Mouse (Mus musculus) myocyte (in vitro differentiated cells): Measurements from ENCODE around the gene Fgd6. TPM values are rescaled to one million over a fixed set of nuclear protein-coding genes. Genes with fewer than 3 reads are reported as not detected.
A peak's percentile ranks its signal among the peaks of the same experiment; 100 is the strongest.

Experiments
- H3K27me3 ChIP-seq: one replicate; pipeline ENCODE4 v1.6.1; 2011; ENCODE audit not compliant: control insufficient read depth, insufficient read depth, insufficient read length
- H3K36me3 ChIP-seq: one replicate; pipeline ENCODE4 v1.6.1; 2011; ENCODE audit not compliant: control insufficient read depth, insufficient read depth
- H3K4me2 ChIP-seq: one replicate; pipeline ENCODE4 v1.6.1; 2011; ENCODE audit warnings: low read depth, control low read depth
- H3K4me3 ChIP-seq: one replicate; pipeline ENCODE4 v1.5.1; 2011; ENCODE audit warnings: mild to moderate bottlenecking, control low read depth, moderate library complexity
- H3K79me2 ChIP-seq: one replicate; pipeline ENCODE4 v1.6.1; 2011; ENCODE audit not compliant: control insufficient read depth, insufficient read depth
- H3ac ChIP-seq: one replicate; pipeline ENCODE4 v1.6.1; 2011; ENCODE audit not compliant: control insufficient read depth, insufficient read length
- CEBPB ChIP-seq: IDR thresholded peaks from 2 replicates; pipeline ENCODE4 v1.6.1; 2011; ENCODE audit warnings: mild to moderate bottlenecking, moderate library complexity; ENCODE audit not compliant: poor library complexity, insufficient read depth, severe bottlenecking
- E2F4 ChIP-seq: IDR thresholded peaks from one replicate; pipeline ENCODE4 v1.6.1; 2011; ENCODE audit warnings: mild to moderate bottlenecking, control low read depth, moderate library complexity; ENCODE audit not compliant: insufficient read depth
- MAX ChIP-seq: IDR thresholded peaks from one replicate; pipeline ENCODE4 v1.6.1; 2011; ENCODE audit warnings: low read depth, mild to moderate bottlenecking, control low read depth
- MYOD1 ChIP-seq, 3 experiments: IDR thresholded peaks; one replicate each; pipeline ENCODE4 v1.6.1; 2011; ENCODE audit warnings: control low read depth in 2 of 3, low read depth in 2 of 3, mild to moderate bottlenecking in 2 of 3, moderate library complexity in 1 of 3; ENCODE audit not compliant: insufficient read length in 2 of 3, control insufficient read depth in 1 of 3
- MYOG ChIP-seq, 3 experiments: IDR thresholded peaks; one replicate each; pipeline ENCODE4 v1.6.1; 2011; ENCODE audit warnings: control low read depth in 2 of 3, low read depth in 2 of 3, mild to moderate bottlenecking in 2 of 3; ENCODE audit not compliant: insufficient read length in 2 of 3, control insufficient read depth in 1 of 3, insufficient read depth in 1 of 3
- POLR2A ChIP-seq: IDR thresholded peaks from one replicate; pipeline ENCODE4 v1.6.1; 2011; ENCODE audit warnings: low read depth, mild to moderate bottlenecking, control low read depth, moderate library complexity; ENCODE audit not compliant: insufficient read length
- POLR2AphosphoS2 ChIP-seq: IDR thresholded peaks from one replicate; pipeline ENCODE4 v1.6.1; 2011; ENCODE audit warnings: low read depth, control low read depth; ENCODE audit not compliant: insufficient read length
- REST ChIP-seq: IDR thresholded peaks from one replicate; pipeline ENCODE4 v1.6.1; 2011; ENCODE audit warnings: mild to moderate bottlenecking, control low read depth, moderate library complexity; ENCODE audit not compliant: insufficient read depth, insufficient read length
- SRF ChIP-seq: IDR thresholded peaks from one replicate; pipeline ENCODE4 v1.6.1; 2011; ENCODE audit warnings: low read depth; ENCODE audit not compliant: control insufficient read depth, insufficient read length
- TCF12 ChIP-seq: IDR thresholded peaks from one replicate; pipeline ENCODE4 v1.6.1; 2011; ENCODE audit warnings: mild to moderate bottlenecking, control low read depth; ENCODE audit not compliant: poor library complexity, insufficient read depth, severe bottlenecking
- TCF3 ChIP-seq: IDR thresholded peaks from one replicate; pipeline ENCODE4 v1.6.1; 2011; ENCODE audit warnings: low read depth, control low read depth; ENCODE audit not compliant: insufficient read length
- USF1 ChIP-seq: IDR thresholded peaks from one replicate; pipeline ENCODE4 v1.6.1; 2011; ENCODE audit warnings: low read depth, mild to moderate bottlenecking, control low read depth, moderate library complexity
- polyA plus RNA-seq: library from polyadenylated mRNA; unstranded; fragments of >200 nt; fragmentation: generic; extraction: Trizol; gene quantifications from one replicate; pipeline ENCODE4 v1.2.1, GENCODE M21; 2012; ENCODE audit warnings: missing spikeins

Gene Fgd6
- polyA plus RNA-seq, 1 experiment = 1.7 TPM

DNA sequence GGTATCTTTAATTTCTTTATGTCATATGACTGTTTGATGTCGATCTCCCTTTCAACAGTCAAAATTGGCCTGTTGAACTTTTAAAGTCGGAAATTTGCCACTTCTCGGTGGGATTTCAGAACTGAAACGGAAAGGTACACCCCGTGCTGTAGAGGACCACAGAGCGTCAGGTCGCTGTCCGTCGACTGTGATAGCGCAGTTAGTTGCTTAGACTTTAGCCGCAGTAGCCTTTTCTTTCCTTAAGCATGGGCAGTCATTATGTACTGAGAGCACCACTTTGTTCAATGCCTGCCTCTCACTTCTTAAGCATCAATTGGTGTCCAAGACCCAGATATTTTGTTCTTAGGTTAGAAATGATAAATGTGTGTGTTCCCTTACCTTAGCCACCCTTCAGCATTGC, 136.3 kb downstream of the Fgd6 start:
- TF ChIP-seq REST = no peak
- no peak for TF ChIP-seq TCF12
- no peak for TF ChIP-seq MYOG (IDR thresholded peaks at IDR 0.05; ENCODE audit: control insufficient read depth in 1 of 3, insufficient read depth in 1 of 3, insufficient read length in 2 of 3, low read depth in 2 of 3)
- TF ChIP-seq POLR2A = no peak
- no peak for TF ChIP-seq USF1
- TF ChIP-seq POLR2AphosphoS2 = no peak
- TF ChIP-seq CEBPB = no peak
- TF ChIP-seq E2F4 = no peak
- TF ChIP-seq MYOD1 (IDR thresholded peaks at IDR 0.05; ENCODE audit: control insufficient read depth in 1 of 3, insufficient read length in 2 of 3, low read depth in 2 of 3) = no peak
- no peak for TF ChIP-seq SRF
- TF ChIP-seq TCF3 = no peak
- no peaks in the 10 kb centered on the region for H3K27me3 ChIP-seq

DNA sequence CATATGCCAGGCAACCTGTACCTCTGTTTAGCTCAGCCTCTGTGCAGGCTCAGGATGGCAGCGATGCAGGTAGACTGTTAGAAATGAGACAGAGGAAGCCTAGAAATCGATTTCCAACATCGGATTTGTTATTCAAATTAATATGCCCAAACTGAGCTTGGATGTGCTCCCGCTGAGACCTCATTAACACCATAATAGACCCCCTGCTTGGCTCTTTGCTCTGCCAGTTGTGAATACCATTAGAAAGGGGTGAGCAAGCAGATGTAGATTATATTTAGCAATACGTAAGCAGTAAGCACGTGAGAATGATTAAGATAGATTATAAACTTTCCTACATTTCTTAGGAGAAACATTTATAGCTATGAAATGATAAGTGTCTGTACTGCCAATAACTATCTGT, 136.9 kb downstream of the Fgd6 start:
- Histone ChIP-seq H3K4me3 (no peak overlapping the region), H3ac (no peak overlapping the region), H3K36me3 (peaks cover 42% of the 10 kb centered on the region), H3K27me3 (no peaks in the 10 kb centered on the region), H3K4me2 (no peak overlapping the region), H3K79me2 (no peaks in the 10 kb centered on the region)
- no peak for TF ChIP-seq TCF12
- no peak for TF ChIP-seq USF1
- no peak for TF ChIP-seq TCF3
- TF ChIP-seq POLR2A = no peak
- TF ChIP-seq POLR2AphosphoS2 = no peak
- no peak for TF ChIP-seq SRF
- no peak for TF ChIP-seq MAX
- TF ChIP-seq CEBPB = no peak
- no peak for TF ChIP-seq MYOD1 (IDR thresholded peaks at IDR 0.05; ENCODE audit: control insufficient read depth in 1 of 3, insufficient read length in 2 of 3, low read depth in 2 of 3)
- TF ChIP-seq E2F4 = no peak
- TF ChIP-seq MYOG (IDR thresholded peaks at IDR 0.05; ENCODE audit: control insufficient read depth in 1 of 3, insufficient read depth in 1 of 3, insufficient read length in 2 of 3, low read depth in 2 of 3) = no peak
- no peak for TF ChIP-seq REST

More for the DNA sequence above, 136.3 kb downstream of the Fgd6 start:
- no peaks in the 10 kb centered on the region for H3K79me2 ChIP-seq
- no peak overlapping the region for H3ac ChIP-seq
- H3K4me3 ChIP-seq = no peak overlapping the region
- H3K4me2 ChIP-seq = no peak overlapping the region
- H3K36me3 ChIP-seq = peaks cover 42% of the 10 kb centered on the region

DNA sequence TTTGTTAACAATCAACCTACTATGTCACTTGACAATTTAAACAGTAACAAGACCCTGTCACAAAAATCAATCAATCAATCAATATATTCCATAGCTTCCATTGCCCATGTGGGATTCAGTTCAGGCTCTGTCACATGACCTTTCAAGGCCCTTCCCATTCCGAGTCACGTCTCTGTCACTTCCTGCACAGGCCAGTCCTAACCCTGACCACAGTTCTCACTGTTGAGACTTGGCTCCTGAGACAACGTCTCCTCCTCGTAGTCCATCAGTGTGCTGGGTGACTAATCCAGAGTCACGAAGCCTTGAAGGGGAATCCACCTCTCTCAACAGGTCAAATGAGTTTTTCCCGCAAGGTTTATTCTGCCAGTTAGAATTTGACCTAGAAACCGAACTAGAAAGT, 138.9 kb downstream of the Fgd6 start:
- Histone ChIP-seq H3ac (no peak overlapping the region), H3K27me3 (no peaks in the 10 kb centered on the region), H3K4me3 (no peak overlapping the region), H3K79me2 (no peaks in the 10 kb centered on the region), H3K4me2 (no peak overlapping the region), H3K36me3 (peaks cover 35% of the 10 kb centered on the region)
- TF ChIP-seq E2F4 (no peak), MYOD1 (IDR thresholded peaks at IDR 0.05; ENCODE audit: control insufficient read depth in 1 of 3, insufficient read length in 2 of 3, low read depth in 2 of 3) (no peak), USF1 (peak; percentile 65)

DNA sequence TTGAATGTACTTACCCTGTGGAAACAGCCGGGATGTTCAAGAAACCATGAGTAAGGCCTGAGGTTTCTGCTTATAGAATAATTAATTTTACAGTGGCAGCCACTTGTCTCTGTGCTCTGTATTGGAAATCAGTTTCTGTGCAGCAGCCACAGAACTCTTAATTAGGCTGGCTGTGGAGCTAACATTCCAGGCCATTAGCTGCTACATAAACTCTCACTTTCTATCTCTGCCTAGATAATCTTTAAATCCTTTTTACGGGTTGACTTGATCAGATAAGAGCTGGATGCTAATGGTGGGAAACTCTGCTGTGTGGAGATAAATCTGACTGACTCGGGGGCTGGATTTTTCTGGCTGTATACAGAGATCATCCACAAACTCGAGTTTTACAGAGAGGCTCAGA, 147.4 kb downstream of the Fgd6 start:
- H3K4me2 ChIP-seq = no peak overlapping the region
- no peaks in the 10 kb centered on the region for H3K79me2 ChIP-seq
- H3K4me3 ChIP-seq = no peak overlapping the region
- H3K36me3 ChIP-seq = peaks cover 32% of the 10 kb centered on the region
- TF ChIP-seq REST (no peak), MAX (no peak)
- no peaks in the 10 kb centered on the region for H3K27me3 ChIP-seq
- no peak overlapping the region for H3ac ChIP-seq

Other genes starting within 250 kb of the Fgd6 start
- gene Usp44, start 204.4 kb upstream of the Fgd6 start, polyA plus RNA-seq = 0.17 TPM
- 171 TPM for gene Metap2, start 138.9 kb upstream of the Fgd6 start, polyA plus RNA-seq
- gene Vezt, start 184 bp upstream of the Fgd6 start, polyA plus RNA-seq = 16.8 TPM
- 8.4 TPM for gene Nr2c1, start 112.0 kb downstream of the Fgd6 start, polyA plus RNA-seq
- 406 TPM for gene Ndufa12, start 162.7 kb downstream of the Fgd6 start, polyA plus RNA-seq